Mouse (Mus musculus): ENCODE data around the gene Tspyl4. TPM values are rescaled to one million over a fixed set of nuclear protein-coding genes. Genes with fewer than 3 reads are reported as not detected.

Gene Tspyl4
- polyA plus RNA-seq, 1 experiment from 2014 or later, result 12.0 TPM

DNA sequence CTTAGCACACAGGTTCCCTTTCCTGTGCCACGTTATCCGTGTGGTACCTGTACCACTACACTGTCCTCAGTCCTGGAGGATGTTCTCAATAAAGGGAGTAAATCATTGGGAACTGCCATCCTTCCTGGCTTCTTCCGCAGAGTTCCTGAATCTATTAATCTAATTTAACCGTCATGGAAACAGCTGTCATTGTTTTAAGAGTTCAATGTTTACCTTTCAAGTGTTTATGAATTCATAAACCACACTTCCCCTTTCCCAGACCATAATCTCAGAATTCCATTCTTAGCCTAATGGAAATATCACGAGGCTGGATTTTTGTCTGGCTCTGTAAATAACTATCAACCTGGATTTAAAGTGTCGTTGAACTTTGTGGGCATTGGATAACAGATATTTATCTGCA lies 43.8 kb downstream of the Tspyl4 start:
- no peak overlapping the region for H3K4me2 ChIP-seq (ENCODE audit: low read depth, low read length)
- H3K27me3 ChIP-seq (replicated peaks; ENCODE audit: control insufficient read depth, insufficient read depth, low read length), result no peaks in the 10 kb centered on the region
- 54% methylated on average over 6 of the region's 6 CpGs for WGBS
- H3K36me3 ChIP-seq (ENCODE audit: control insufficient read depth, insufficient read depth, low read length), result no peaks in the 10 kb centered on the region
- H3K4me3 ChIP-seq (ENCODE audit: low read depth, low read length), result no peak overlapping the region
- H3K9me3 ChIP-seq (ENCODE audit: control insufficient read depth, low read length), result no peaks in the 10 kb centered on the region
- ATAC-seq (ENCODE audit: low read depth) (no peak), DNase-seq (ENCODE audit: low spot score) (peak; percentile 16)
- H3K27ac ChIP-seq (replicated peaks; ENCODE audit: low read depth, low read length), result no peak overlapping the region
- H3K4me1 ChIP-seq (ENCODE audit: control insufficient read depth, insufficient read depth, low read length), result no peaks in the 10 kb centered on the region; the same call in 1 of the 2 replicates
- no peak overlapping the region for H3K9ac ChIP-seq (ENCODE audit: low read depth, low read length)

- ATAC-seq (ENCODE audit: low read depth), result no peak
- H3K4me2 ChIP-seq (ENCODE audit: low read depth, low read length), result no peak overlapping the region
- 57% methylated on average over 1 of the region's 1 CpGs for WGBS
These were observed 44.6 kb downstream of the Tspyl4 start for GRCm38 (mm10) chr10:34341886-34342285.

More at GRCm38 (mm10) chr10:34341886-34342285, 44.6 kb downstream of the Tspyl4 start:
- H3K9me3 ChIP-seq (ENCODE audit: control insufficient read depth, low read length), result no peaks in the 10 kb centered on the region
- H3K4me1 ChIP-seq (ENCODE audit: control insufficient read depth, insufficient read depth, low read length), result no peaks in the 10 kb centered on the region; the same call in 1 of the 2 replicates
- no peak overlapping the region for H3K4me3 ChIP-seq (ENCODE audit: low read depth, low read length)
- H3K27me3 ChIP-seq (replicated peaks; ENCODE audit: control insufficient read depth, insufficient read depth, low read length), result no peaks in the 10 kb centered on the region
- DNase-seq (ENCODE audit: low spot score), result no peak
- no peak overlapping the region for H3K27ac ChIP-seq (replicated peaks; ENCODE audit: low read depth, low read length)
- no peaks in the 10 kb centered on the region for H3K36me3 ChIP-seq (ENCODE audit: control insufficient read depth, insufficient read depth, low read length)
- H3K9ac ChIP-seq (ENCODE audit: low read depth, low read length), result no peak overlapping the region

Other genes starting within 250 kb of the Tspyl4 start
- gene Calhm5, start 200.9 kb upstream of the Tspyl4 start, polyA plus RNA-seq (2014; fragmentation: Nextera tagmentation; extraction: Ambion mirVana), result 1.4 TPM in 2 replicates
- gene Calhm6, start 169.5 kb upstream of the Tspyl4 start, polyA plus RNA-seq (2014; fragmentation: Nextera tagmentation; extraction: Ambion mirVana), result 0.88 and 1.1 TPM in 2 replicates
- gene Dse, start 89.7 kb upstream of the Tspyl4 start, polyA plus RNA-seq (2014; fragmentation: Nextera tagmentation; extraction: Ambion mirVana), result 46.7 and 49.6 TPM in 2 replicates
- gene Tspyl1, start 15.3 kb upstream of the Tspyl4 start, polyA plus RNA-seq (2014; fragmentation: Nextera tagmentation; extraction: Ambion mirVana), result 43.8 and 45.7 TPM in 2 replicates
- gene Col10a1, start 92.5 kb downstream of the Tspyl4 start, polyA plus RNA-seq (2014; fragmentation: Nextera tagmentation; extraction: Ambion mirVana), result 4.2 and 6.5 TPM in 2 replicates
- 8.9 and 11.7 TPM in 2 replicates for gene Nt5dc1, start 121.1 kb downstream of the Tspyl4 start, polyA plus RNA-seq (2014; fragmentation: Nextera tagmentation; extraction: Ambion mirVana)
- gene Frk, start 186.0 kb downstream of the Tspyl4 start, polyA plus RNA-seq (2014; fragmentation: Nextera tagmentation; extraction: Ambion mirVana), result 12.2 and 12.9 TPM in 2 replicates